27 mouse cellular contexts compared by ENCODE assay signal in the genomic region with DNA sequence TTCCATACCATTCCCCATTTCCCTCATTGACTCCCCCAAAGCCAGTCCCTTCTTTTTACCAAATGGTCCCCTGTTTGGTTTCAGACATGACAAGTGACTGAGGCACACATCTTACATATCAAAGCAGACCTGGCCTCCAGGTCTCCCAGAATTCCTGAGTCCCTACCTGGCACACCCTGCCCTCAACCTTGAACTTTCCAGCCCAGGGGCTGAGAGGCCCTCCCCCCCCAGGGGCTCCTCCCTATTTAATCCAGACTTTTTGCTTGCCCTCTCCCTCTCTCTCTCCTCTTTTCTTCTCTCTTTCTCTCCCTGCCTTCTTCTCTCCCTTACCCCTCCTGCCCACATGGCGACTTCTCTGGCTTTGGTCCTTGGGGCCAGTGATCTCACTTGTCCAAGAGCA.
"Had no signal": no experiment of that assay in that cellular context is flagged by ENCODE, and none has a peak within 500 bp of the region (broad histone marks: within the 10 kb centered on the region; RNA-seq: fewer than 3 reads in every experiment).

No protein-coding gene starts in this region.

- H3K9ac ChIP-seq: embryonic facial prominence, embryonic 12.5 days; embryonic facial prominence, embryonic 13.5 days; embryonic facial prominence, embryonic 15.5 days; forebrain, embryonic 12.5 days; forebrain, embryonic 13.5 days; forebrain, embryonic 15.5 days; forebrain, postnatal 0 days had no signal

- H3K27ac ChIP-seq: embryonic facial prominence, embryonic 10.5 days; embryonic facial prominence, embryonic 12.5 days; embryonic facial prominence, embryonic 13.5 days; embryonic facial prominence, embryonic 15.5 days; forebrain, embryonic 10.5 days; forebrain, embryonic 12.5 days; forebrain, embryonic 13.5 days; forebrain, embryonic 15.5 days; gastrocnemius, adult 2 months; heart, adult 2 months; heart, embryonic 10.5 days had no signal

- H3K36me3 ChIP-seq: embryonic facial prominence, embryonic 10.5 days; embryonic facial prominence, embryonic 12.5 days; embryonic facial prominence, embryonic 13.5 days; embryonic facial prominence, embryonic 15.5 days; forebrain, embryonic 10.5 days; forebrain, embryonic 12.5 days; forebrain, embryonic 15.5 days; heart, embryonic 10.5 days had no signal

- H3K27me3 ChIP-seq: embryonic facial prominence, embryonic 12.5 days; embryonic facial prominence, embryonic 13.5 days; embryonic facial prominence, embryonic 15.5 days; forebrain, embryonic 12.5 days; forebrain, embryonic 13.5 days; forebrain, embryonic 15.5 days had no signal

- H3K4me2 ChIP-seq: embryonic facial prominence, embryonic 12.5 days; embryonic facial prominence, embryonic 13.5 days; embryonic facial prominence, embryonic 15.5 days; forebrain, embryonic 12.5 days; forebrain, embryonic 13.5 days; forebrain, embryonic 15.5 days; heart, embryonic 11.5 days had no signal

- ATAC-seq: forebrain, embryonic 13.5 days; forebrain, embryonic 14.5 days; forebrain, embryonic 15.5 days; forebrain, embryonic 16.5 days; forebrain, postnatal 0 days had no signal

- H3K4me3 ChIP-seq: embryonic facial prominence, embryonic 10.5 days; embryonic facial prominence, embryonic 12.5 days; embryonic facial prominence, embryonic 13.5 days; embryonic facial prominence, embryonic 15.5 days; erythroblast, embryonic 14.5 days; forebrain, embryonic 10.5 days; forebrain, embryonic 12.5 days; forebrain, embryonic 13.5 days; forebrain, embryonic 15.5 days; gastrocnemius, adult 2 months; heart, adult 2 months; heart, embryonic 10.5 days had no signal

- H3K9me3 ChIP-seq: embryonic facial prominence, embryonic 10.5 days; embryonic facial prominence, embryonic 12.5 days; embryonic facial prominence, embryonic 13.5 days; embryonic facial prominence, embryonic 15.5 days; forebrain, embryonic 10.5 days; forebrain, embryonic 12.5 days; forebrain, embryonic 13.5 days; forebrain, embryonic 15.5 days; heart, embryonic 10.5 days had no signal

- DNase-seq: cerebellum, adult 9-11 months; cerebellum, postnatal 10 days; cerebellum, postnatal 14 days; cerebellum, postnatal 25 days; cerebellum, postnatal 36 days; embryo, embryonic 11 days; forebrain, postnatal 0 days; gastrocnemius, adult 2 months; gastrocnemius, postnatal 10 days; gastrocnemius, postnatal 14 days; gastrocnemius, postnatal 25 days; gastrocnemius, postnatal 36 days; heart, adult 18-20 months; heart, adult 2 months had no signal

- H3K4me1 ChIP-seq: embryonic facial prominence, embryonic 12.5 days; embryonic facial prominence, embryonic 13.5 days; forebrain, embryonic 10.5 days; forebrain, embryonic 12.5 days; forebrain, embryonic 13.5 days; forebrain, embryonic 15.5 days; heart, embryonic 10.5 days had no signal
